Mouse (Mus musculus) sigmoid colon, adult 10 weeks (tissue): ENCODE results near the gene Ramp3. TPM values are rescaled to one million over a fixed set of nuclear protein-coding genes. Genes with fewer than 3 reads are reported as not detected.

Experiments used
- polyA plus RNA-seq: library from polyadenylated mRNA; stranded (reverse); fragments of 350-450 nt; fragmentation: Illumina TruSeq; extraction: RNeasy Lipid Tissue Mini Kit (QIAGEN cat#74804); gene quantifications from one replicate; pipeline ENCODE4 v1.2.3, GENCODE M21; 2014; ENCODE audit warnings: low read depth, low replicate concordance

The Ramp3 gene
- polyA plus RNA-seq, result not detected

DNA sequence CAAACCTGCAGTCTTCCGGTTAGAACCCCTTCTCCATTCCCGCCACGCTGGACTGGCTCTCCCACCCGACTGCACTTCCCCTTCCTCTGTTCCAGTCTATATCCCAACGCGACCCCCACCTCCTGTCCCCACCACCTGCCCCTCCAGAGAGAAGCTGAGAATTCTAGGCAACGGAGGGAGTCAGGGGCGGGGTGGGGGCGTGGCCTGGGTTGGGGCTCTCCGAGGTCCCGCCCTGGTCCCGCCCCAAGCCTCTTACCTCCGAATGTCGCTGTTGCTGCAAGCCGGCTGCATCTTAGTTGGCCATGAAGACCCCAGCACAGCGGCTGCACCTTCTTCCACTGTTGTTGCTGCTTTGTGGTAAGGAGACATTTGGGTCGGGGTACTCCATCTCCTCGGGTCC lies at the start of gene Ramp3:
Gene Ramp3, plus strand, starts transcription at position 251 of the 400 bp plus-strand sequence.

DNA sequence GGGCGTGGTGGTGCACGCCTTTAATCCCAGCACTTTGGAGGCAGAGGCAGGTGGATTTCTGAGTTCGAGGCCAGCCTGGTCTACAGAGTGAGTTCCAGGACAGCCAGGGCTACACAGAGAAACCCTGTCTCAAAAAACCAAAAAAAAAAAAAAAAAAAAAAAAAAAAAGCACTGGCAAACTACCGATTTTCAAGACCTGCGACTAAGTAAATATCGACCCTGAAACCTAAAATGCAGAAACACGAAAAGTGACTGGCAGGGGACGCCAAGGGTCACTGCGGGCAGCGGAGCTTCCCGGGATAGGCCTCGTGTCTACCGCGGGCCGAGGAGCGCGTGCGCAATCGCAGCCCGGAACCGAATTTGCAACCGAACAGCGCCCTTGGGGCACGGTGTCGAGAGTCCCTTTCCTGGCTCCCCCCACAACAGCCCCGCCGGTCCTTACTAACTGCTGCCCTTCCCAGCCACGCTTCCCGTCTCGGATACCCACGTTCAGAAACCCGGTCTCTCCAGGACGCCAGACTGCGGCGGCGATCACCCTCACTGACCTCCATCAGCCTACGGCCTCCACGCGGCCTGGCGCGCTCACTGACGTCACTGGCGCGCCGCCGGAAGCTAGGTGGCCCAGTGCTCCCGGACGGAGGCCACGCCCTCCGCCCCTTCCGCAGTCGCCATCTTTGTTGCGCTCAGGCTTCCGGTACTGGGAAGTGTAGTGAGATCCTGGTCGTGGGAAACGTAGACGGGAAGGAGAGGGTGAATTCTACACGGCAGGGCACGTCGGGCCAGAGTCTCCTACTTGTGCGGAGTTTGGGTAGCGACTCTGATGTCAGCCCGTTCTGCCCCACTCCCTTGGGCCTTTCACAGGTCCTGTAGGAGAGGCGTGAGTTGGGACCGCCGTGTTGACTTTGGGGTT lies 32.6 kb upstream of the Ramp3 start, which contains the start of gene Tbrg4:
Gene Tbrg4, minus strand, starts transcription at position 590 of the 910 bp plus-strand sequence.

GRCm38 (mm10) chr11:6638537-6638936 lies 19.8 kb upstream of the Ramp3 start, which contains the start of gene Wap:
TSS of gene Wap (minus strand) at chr11:6638637.

Other genes with a start within 250 kb of the Ramp3 start
- gene Ppia, start 243.1 kb upstream of the Ramp3 start, polyA plus RNA-seq, result 849 TPM
- 11.7 TPM for gene H2afv, start 214.1 kb upstream of the Ramp3 start, polyA plus RNA-seq
- 233 TPM for gene Purb, start 182.6 kb upstream of the Ramp3 start, polyA plus RNA-seq
- 1.1 TPM for gene Myo1g, start 137.6 kb upstream of the Ramp3 start, polyA plus RNA-seq
- 3.1 TPM for gene Ccm2, start 111.6 kb upstream of the Ramp3 start, polyA plus RNA-seq
- not detected for gene Nacad, start 52.5 kb upstream of the Ramp3 start, polyA plus RNA-seq
- 2.7 TPM for gene Tbrg4, start 32.5 kb upstream of the Ramp3 start, polyA plus RNA-seq
- gene Wap, start 19.9 kb upstream of the Ramp3 start, polyA plus RNA-seq, result not detected
- not detected for gene Gm11983, start 179.1 kb downstream of the Ramp3 start, polyA plus RNA-seq